ENCODE assay signal across 12 mouse cellular contexts in the genomic region with DNA sequence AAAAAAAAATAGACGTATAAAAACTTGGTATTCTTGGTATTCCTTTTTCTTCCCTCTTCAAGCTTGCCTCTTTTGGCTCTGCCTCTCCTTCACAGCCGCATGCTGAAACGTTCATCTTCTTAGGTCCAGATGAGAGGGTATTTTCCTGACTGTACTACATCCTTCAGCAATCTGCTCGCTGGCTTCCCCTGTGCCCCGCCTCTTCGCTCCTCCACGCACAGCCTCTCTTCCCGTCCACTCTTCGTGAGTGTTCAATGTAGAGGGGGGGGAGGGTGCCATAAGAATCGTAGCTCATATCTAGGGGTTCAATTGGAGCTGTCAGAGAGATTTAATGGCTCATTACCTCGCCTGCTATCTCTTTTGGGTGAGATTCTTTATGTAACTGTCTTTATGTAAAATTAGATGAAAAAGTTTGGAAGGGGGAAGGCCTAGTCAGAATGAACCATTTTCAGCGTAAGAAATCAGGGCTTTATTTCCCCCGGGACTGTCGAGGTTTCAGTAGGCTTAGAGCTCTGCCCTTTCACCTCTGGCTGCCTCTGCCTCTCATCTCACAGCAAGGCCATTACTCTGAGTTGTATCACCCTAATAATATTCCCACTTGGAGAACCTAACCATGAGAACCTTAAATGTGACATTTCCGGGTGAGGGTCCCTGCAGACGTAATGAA.
DNase-seq lines count a peak whose midpoint lies in the region; ATAC-seq lines count a peak whose summit lies in the region.
"Had no signal": no experiment of that assay in that cellular context is flagged by ENCODE, and none has a peak within 500 bp of the region (broad histone marks: within the 10 kb centered on the region; RNA-seq: fewer than 3 reads in every experiment).

No protein-coding gene starts in this region.

- WGBS in forebrain, embryonic 11.5 days, result 39% methylated on average over 16 of the region's 16 CpGs
- 37% methylated on average over 16 of the region's 16 CpGs for WGBS in forebrain, embryonic 12.5 days
- 44% methylated on average over 16 of the region's 16 CpGs for WGBS in midbrain, embryonic 10.5 days
- WGBS in midbrain, embryonic 13.5 days, result 27% methylated on average over 16 of the region's 16 CpGs
- WGBS in limb, embryonic 15.5 days, result 25% methylated on average over 16 of the region's 16 CpGs
- 34% methylated on average over 16 of the region's 16 CpGs for WGBS in stomach, embryonic 16.5 days

- H3K27ac ChIP-seq in forebrain, embryonic 11.5 days (ENCODE audit: low read depth, low read length), result no peak overlapping the region
- no peak overlapping the region for H3K27ac ChIP-seq in forebrain, embryonic 12.5 days
- 0 out of 2 replicates have a peak overlapping the region, but pooled peaks have one; percentile 49 for H3K27ac ChIP-seq in midbrain, embryonic 10.5 days (replicated peaks)
- no peak overlapping the region; the same call in 1 of the 2 replicates for H3K27ac ChIP-seq in midbrain, embryonic 13.5 days
- H3K27ac ChIP-seq in limb, embryonic 15.5 days, result peak overlapping the region; percentile 69; the same call in 1 of the 2 replicates
- peak overlapping the region; percentile 66 for H3K27ac ChIP-seq in stomach, embryonic 16.5 days (ENCODE audit: low read length)

- no peak for DNase-seq in forebrain, embryonic 11.5 days (ENCODE audit: low spot score)
- DNase-seq in midbrain, embryonic 10.5 days (ENCODE audit: low spot score), result no peak
- no peak for DNase-seq in cerebellum, adult 18-20 months
- no peak for DNase-seq in layer of hippocampus, postnatal 14 days (ENCODE audit: low spot score in 2 of 2)
- DNase-seq: embryo, embryonic 11 days; lung, postnatal 14 days; right cerebral cortex, postnatal 14 days had no signal

- H3K9ac ChIP-seq in forebrain, embryonic 11.5 days (ENCODE audit: low read length), result no peak overlapping the region
- H3K9ac ChIP-seq in forebrain, embryonic 12.5 days, result no peak overlapping the region
- H3K9ac ChIP-seq in midbrain, embryonic 13.5 days (replicated peaks), result no peak overlapping the region
- H3K9ac ChIP-seq in limb, embryonic 15.5 days, result no peak overlapping the region
- no peak overlapping the region for H3K9ac ChIP-seq in stomach, embryonic 16.5 days (ENCODE audit: low read length)

- H3K4me2 ChIP-seq in forebrain, embryonic 11.5 days (ENCODE audit: low read depth, low read length, severe bottlenecking), result 0 out of 2 replicates have a peak overlapping the region, but pooled peaks have one; percentile 8
- no peak overlapping the region for H3K4me2 ChIP-seq in forebrain, embryonic 12.5 days
- no peak overlapping the region for H3K4me2 ChIP-seq in midbrain, embryonic 13.5 days (replicated peaks)
- 0 out of 2 replicates have a peak overlapping the region, but pooled peaks have one; percentile 3 for H3K4me2 ChIP-seq in limb, embryonic 15.5 days
- 0 out of 2 replicates have a peak overlapping the region, but pooled peaks have one; percentile 27 for H3K4me2 ChIP-seq in stomach, embryonic 16.5 days (ENCODE audit: low read depth, low read length)

- no peaks in the 10 kb centered on the region for H3K36me3 ChIP-seq in forebrain, embryonic 11.5 days (ENCODE audit: control insufficient read depth, insufficient read depth, low read length)
- H3K36me3 ChIP-seq in forebrain, embryonic 12.5 days (replicated peaks), result no peaks in the 10 kb centered on the region
- H3K36me3 ChIP-seq in midbrain, embryonic 10.5 days, result no peaks in the 10 kb centered on the region
- no peaks in the 10 kb centered on the region for H3K36me3 ChIP-seq in midbrain, embryonic 13.5 days
- H3K36me3 ChIP-seq in limb, embryonic 15.5 days, result no peaks in the 10 kb centered on the region
- H3K36me3 ChIP-seq in stomach, embryonic 16.5 days (ENCODE audit: control insufficient read depth, insufficient read depth, low read length), result no peaks in the 10 kb centered on the region
- H3K36me3 ChIP-seq: G1E had no signal

- H3K27me3 ChIP-seq in forebrain, embryonic 11.5 days (ENCODE audit: control insufficient read depth, insufficient read depth, low read length), result no peaks in the 10 kb centered on the region
- 0 out of 2 replicates have a peak, but pooled peaks cover 3% of the 10 kb centered on the region for H3K27me3 ChIP-seq in forebrain, embryonic 12.5 days
- H3K27me3 ChIP-seq in midbrain, embryonic 10.5 days (ENCODE audit: low read depth, poor library complexity, severe bottlenecking), result no peaks in the 10 kb centered on the region
- no peaks in the 10 kb centered on the region for H3K27me3 ChIP-seq in midbrain, embryonic 13.5 days
- no peaks in the 10 kb centered on the region for H3K27me3 ChIP-seq in limb, embryonic 15.5 days
- H3K27me3 ChIP-seq in stomach, embryonic 16.5 days (ENCODE audit: control insufficient read depth, insufficient read depth, low read length), result no peaks in the 10 kb centered on the region

- H3K9me3 ChIP-seq in forebrain, embryonic 11.5 days (ENCODE audit: control insufficient read depth, low read length), result no peaks in the 10 kb centered on the region
- H3K9me3 ChIP-seq in forebrain, embryonic 12.5 days, result no peaks in the 10 kb centered on the region
- no peaks in the 10 kb centered on the region for H3K9me3 ChIP-seq in midbrain, embryonic 10.5 days (replicated peaks)
- H3K9me3 ChIP-seq in midbrain, embryonic 13.5 days, result no peaks in the 10 kb centered on the region
- no peaks in the 10 kb centered on the region for H3K9me3 ChIP-seq in limb, embryonic 15.5 days
- no peaks in the 10 kb centered on the region for H3K9me3 ChIP-seq in stomach, embryonic 16.5 days (replicated peaks; ENCODE audit: control insufficient read depth, low read length)
- H3K9me3 ChIP-seq: G1E had no signal

- peaks cover 11% of the 10 kb centered on the region; the same call in 1 of the 2 replicates for H3K4me1 ChIP-seq in forebrain, embryonic 11.5 days (replicated peaks; ENCODE audit: control insufficient read depth, insufficient read depth, low read length)
- peaks cover 31% of the 10 kb centered on the region for H3K4me1 ChIP-seq in forebrain, embryonic 12.5 days
- peaks cover 24% of the 10 kb centered on the region for H3K4me1 ChIP-seq in midbrain, embryonic 10.5 days
- H3K4me1 ChIP-seq in midbrain, embryonic 13.5 days (replicated peaks), result peaks cover 20% of the 10 kb centered on the region
- peaks cover 18% of the 10 kb centered on the region for H3K4me1 ChIP-seq in limb, embryonic 15.5 days
- peaks cover 15% of the 10 kb centered on the region for H3K4me1 ChIP-seq in stomach, embryonic 16.5 days (ENCODE audit: control insufficient read depth, insufficient read depth, low read length)

- no peak for ATAC-seq in forebrain, embryonic 11.5 days (replicated peaks; ENCODE audit: low FRiP score)
- ATAC-seq in forebrain, embryonic 12.5 days (ENCODE audit: low FRiP score), result no peak
- no peak for ATAC-seq in midbrain, embryonic 13.5 days
- ATAC-seq in limb, embryonic 15.5 days (ENCODE audit: insufficient number of reproducible peaks, low FRiP score, low TSS enrichment, low read depth), result peak; percentile 50; the same call in 1 of the 2 replicates
- ATAC-seq in stomach, embryonic 16.5 days (ENCODE audit: insufficient read depth, low FRiP score), result no peak

- no peak overlapping the region for H3K4me3 ChIP-seq in forebrain, embryonic 11.5 days (ENCODE audit: low read depth, low read length)
- no peak overlapping the region for H3K4me3 ChIP-seq in forebrain, embryonic 12.5 days (replicated peaks)
- no peak overlapping the region for H3K4me3 ChIP-seq in midbrain, embryonic 10.5 days
- no peak overlapping the region for H3K4me3 ChIP-seq in midbrain, embryonic 13.5 days (replicated peaks)
- H3K4me3 ChIP-seq in limb, embryonic 15.5 days, result no peak overlapping the region
- no peak overlapping the region for H3K4me3 ChIP-seq in stomach, embryonic 16.5 days (replicated peaks; ENCODE audit: low read length)

Comparison
In these comparisons a context has a peak if more than half of its experiments do, and no peak if none do; other contexts are left out.
1. H3K27ac ChIP-seq: peak in midbrain, embryonic 10.5 days (single experiment), limb, embryonic 15.5 days (single experiment) and stomach, embryonic 16.5 days (single experiment); none in forebrain, embryonic 11.5 days (single experiment), forebrain, embryonic 12.5 days (single experiment) and midbrain, embryonic 13.5 days (single experiment).
2. H3K4me2 ChIP-seq: peak in forebrain, embryonic 11.5 days (single experiment), limb, embryonic 15.5 days (single experiment) and stomach, embryonic 16.5 days (single experiment); none in forebrain, embryonic 12.5 days (single experiment) and midbrain, embryonic 13.5 days (single experiment).